Mouse (Mus musculus) heart, postnatal 4 days (tissue): Measurements from ENCODE around the gene Teddm1b. TPM values are rescaled to one million over a fixed set of nuclear protein-coding genes. Genes with fewer than 3 reads are reported as not detected.
A peak's percentile ranks its signal among the peaks of the same experiment; 100 is the strongest.

Source experiments
- DNase-seq: peaks from one replicate; pipeline ENCODE4 v3.0.0; 2021
- microRNA-seq, 2 experiments: library from miRNA; unstranded; fragments of <30 nt; microRNA quantifications; one replicate each; pipeline ENCODE4 v1.2.0; 2021 to 2022
- total RNA-seq, 2 experiments: library from RNA; stranded (reverse); gene quantifications; 2 replicates each; pipeline ENCODE4 v1.2.3; 2021

The Teddm1b gene
- total RNA-seq, 2 experiments from 2014 or later: not detected

DNA sequence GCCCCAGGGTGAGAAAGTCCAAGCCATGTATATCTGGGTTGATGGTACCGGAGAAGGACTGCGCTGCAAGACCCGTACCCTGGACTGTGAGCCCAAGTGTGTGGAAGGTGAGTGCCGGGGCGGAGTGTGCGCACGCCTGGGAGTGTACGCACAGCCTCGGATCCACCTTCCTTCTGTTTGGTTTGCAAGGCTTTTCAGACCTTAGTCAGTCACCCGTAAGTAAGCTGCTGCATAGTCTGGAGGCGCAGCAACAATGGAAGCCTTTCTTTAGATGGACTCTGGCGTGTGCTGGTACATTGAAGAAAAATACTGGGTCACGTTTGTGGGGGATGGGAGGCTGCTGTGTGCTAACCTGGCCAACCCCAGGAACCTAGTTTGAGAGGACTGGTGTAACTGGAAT is 28.9 kb downstream of the Teddm1b start:
- DNase-seq: no peak

DNA sequence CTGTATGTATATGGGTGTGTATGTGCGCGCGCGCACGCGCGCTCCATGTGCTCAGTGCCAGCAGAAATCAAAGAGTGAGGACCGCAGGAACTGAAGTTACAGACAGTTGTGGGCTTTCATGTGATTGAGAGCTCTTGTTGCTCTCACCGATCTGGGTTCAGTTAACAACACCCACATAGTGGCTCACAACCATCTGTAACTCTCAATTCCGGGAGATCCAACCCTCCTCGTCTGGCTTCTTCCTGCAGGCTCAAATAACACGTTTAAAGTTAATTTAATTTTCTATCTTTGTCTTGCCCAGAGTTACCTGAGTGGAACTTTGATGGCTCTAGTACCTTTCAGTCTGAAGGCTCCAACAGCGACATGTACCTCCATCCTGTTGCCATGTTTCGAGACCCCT is 30.1 kb downstream of the Teddm1b start:
- DNase-seq: no peak

DNA sequence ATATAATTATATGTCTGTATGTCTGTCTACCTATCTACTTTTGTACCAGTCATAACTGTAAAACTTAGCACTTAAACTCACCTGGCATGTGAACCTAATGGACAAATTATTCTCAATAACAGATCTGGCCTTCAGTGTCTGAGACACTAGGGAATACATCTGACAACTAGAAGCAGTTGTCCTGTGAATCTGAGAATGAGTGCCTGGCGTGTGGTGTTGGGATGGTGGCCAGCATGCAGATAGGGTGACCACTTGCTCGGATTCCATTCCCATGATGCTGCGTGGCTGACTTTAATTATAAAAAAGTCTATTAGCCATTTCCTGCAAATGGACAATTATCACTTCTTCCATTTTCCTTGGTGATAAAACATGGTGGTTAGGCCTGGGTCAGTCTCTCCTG is 31.7 kb downstream of the Teddm1b start:
- no peak for DNase-seq

DNA sequence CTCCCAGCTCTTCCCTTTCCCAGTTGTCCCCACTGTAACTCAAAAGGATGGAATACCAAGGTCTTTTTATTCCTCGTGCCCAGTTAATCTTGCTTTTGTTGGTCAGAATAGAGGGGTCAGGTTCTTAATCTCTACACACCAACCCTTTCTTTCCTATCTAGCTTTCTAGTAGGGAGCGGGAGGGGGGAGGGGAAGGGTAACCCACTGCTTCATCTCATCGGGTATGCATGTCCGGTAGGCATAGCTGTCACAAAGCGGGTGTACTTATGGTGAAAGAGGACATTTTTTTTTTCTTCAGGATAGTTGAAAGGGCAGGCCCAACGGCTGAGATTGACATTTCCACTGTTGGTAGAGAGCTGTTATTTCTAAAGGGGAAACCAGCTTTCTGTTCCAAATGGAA is 34.1 kb downstream of the Teddm1b start:
- no peak for DNase-seq

DNA sequence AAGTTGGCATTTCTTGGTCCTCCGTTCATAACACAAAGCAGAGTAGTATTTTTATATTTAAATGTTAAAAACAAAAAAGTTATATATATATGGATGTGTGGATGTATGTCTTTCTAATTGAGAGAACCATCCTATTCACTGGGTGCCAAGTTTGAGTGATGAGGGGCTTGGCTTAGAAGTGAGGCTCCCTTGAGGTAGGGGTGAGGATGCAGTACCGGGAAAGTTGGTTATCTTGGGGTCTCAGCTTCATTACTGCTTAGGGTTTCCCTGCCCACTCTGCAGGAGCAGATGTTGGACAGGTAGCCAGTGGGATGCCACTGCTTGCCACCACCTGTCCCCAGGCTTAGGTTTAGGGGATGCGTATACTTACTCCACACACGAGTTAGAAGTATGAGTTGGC is 34.6 kb downstream of the Teddm1b start:
- DNase-seq: no peak

DNA sequence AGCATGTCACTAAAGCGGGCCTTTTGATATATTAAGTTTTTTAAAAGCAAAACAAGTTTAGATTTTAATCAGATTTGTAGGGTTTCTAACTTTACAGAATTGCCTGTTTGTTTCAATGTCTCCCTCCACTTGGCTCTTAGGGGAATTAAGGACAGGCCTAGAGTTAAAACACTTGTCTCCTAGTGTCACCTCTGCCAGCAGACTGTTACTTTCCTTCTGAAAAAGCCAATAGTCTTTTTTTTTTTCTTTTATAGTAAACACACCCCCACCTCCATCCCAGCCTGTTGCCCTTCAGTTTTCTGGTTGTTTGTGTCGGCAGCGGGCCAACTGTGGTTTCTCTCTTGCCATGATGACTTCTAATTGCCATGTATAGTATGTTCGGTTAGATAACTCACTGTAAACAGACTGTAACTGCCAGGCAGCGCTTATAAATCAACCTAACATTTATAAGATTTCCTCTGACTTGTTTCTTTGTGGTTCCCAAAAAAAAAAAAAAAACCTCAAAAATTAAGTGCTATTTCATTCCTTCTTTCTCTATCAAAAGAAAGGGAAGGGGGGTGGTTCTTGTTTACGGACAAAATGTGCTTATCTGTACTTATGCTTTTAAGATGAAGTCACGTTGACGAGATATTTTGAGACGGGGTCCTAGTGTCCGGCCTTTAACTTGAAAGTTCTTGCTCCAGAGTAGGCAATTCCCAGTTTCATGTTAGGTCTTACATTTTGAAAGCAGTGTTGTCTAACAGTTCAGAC is 35.2 kb downstream of the Teddm1b start:
- DNase-seq: no peak

DNA sequence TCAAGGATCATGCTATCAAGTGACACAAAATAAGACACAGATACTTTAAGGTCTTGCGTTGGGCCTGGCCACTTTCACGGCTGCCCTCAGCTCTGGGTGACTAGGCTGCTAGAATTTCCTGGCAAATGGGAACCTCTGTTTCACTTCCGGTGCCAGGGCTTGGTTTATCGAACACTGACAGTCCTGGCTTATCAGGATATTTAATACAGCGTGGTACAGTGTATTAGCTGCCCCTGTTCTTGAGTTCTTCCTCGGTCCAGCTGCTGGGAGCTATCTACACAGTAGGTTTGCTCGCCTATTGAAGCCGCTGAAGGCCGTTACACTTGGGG is 35.8 kb downstream of the Teddm1b start:
- DNase-seq: no peak

DNA sequence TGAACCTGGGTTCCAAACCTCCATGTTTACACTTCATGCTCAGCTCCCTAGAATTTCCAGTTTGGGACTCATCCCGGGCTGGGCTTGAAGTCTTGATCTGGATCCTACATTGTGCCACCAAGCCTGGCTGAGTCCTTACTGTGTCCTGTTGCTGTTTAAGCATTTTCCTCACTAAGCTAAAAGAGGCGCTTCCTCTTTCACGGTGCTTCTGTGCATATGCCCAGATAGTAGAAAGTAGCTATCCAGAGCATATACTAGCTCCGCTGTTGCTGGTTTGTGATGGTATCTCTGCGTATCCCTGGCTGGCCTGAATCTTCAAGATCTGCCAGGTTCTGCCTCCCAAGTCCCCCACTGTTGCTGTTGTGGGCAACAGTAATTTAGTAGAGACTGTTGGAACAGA is 36.3 kb downstream of the Teddm1b start:
- no peak for DNase-seq

DNA sequence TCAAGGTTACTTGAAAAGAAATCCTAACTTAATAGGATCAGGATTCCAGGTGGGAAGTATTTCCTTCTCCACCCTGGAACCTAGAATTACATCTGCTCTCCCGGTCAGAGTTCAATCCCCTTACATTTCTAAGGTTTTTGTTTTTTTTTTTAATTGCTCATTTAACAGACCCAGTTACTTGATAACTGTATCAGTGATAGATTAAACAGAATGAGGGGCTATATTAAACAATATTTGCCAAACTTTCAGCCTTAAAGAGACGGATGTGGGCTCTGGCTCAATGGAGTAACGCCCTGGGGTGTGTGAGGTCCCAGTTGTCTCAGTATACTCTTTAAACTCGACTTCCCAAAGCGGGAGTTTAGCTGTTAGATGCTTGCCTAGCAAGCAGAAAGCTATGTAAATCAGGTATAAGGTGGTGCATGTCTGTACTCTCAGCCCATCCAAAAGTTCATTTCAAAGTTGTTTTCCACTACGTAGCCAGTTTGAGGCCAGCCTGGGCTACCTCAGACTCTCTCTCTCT is 37.2 kb downstream of the Teddm1b start:
- DNase-seq: no peak

DNA sequence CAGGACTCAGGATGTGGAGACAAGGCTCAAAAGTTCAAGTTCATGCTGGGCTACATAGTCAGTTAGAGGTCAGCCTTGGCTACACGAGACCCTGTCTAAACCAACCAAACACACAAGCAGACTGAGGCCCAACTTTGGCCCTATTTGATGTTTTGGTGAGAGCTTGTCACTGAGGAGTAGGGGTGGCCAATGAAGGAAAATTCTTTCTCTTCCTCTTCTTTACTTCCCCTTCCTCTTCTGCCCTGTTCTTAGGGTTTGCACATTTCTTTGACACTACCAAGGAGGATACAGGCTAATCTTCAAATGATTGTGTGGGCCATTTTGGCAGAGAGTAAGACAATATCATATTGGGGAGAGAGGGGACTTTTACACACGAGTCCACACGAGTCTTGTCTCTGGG is 39.7 kb downstream of the Teddm1b start:
- no peak for DNase-seq

DNA sequence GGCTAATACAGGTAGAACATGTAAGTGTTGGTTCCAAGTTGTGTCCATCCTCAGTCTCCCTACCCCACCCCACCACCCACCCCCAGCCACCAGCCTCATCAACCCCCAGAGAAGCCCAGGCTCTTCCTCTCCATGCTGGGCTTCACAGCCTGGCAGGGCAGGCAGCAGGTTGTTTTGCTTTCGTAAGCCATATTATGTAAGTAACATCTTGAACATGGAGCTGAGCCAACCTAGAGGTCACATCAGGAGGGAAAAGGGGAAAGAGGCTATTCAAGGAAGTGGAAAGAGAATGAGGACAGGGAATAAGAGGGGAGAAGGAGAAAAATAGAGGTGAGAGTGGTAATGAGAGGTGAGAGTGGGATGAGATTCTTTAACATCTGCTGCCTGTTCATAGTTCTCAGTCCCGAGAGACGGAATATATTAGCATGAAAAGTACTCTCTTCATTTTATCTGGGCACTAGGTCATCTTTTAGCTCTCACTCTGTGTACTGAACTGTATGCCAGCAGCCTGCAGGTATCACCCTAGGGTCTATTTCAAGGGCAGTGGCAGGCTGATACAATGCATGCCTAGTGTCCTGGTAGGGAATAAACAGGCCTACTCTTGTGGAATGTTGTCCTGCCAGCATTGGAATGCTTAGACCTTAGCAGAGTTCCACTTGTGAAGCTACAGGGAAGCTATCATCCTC is 44.5 kb downstream of the Teddm1b start:
- peak; percentile 16 for DNase-seq

DNA sequence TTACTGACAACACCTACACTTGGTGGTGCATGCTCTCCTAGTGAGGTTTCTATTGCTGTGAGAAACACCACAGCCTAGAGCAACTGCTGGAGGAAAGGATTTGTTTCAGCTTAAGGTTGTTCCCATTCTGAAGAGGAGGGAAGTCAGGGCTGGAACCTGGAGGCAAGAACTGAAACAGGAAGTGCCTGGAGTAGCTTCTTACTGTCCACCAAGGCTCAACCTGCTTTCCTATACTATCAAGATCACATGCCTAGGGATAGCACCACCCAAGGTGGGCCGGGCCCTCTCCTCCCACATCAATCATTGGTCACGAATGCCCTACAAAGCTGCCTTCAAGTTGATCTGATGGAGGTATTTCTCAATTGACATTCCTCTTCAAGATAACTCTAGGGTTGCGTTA is 47.5 kb downstream of the Teddm1b start:
- DNase-seq: no peak

DNA sequence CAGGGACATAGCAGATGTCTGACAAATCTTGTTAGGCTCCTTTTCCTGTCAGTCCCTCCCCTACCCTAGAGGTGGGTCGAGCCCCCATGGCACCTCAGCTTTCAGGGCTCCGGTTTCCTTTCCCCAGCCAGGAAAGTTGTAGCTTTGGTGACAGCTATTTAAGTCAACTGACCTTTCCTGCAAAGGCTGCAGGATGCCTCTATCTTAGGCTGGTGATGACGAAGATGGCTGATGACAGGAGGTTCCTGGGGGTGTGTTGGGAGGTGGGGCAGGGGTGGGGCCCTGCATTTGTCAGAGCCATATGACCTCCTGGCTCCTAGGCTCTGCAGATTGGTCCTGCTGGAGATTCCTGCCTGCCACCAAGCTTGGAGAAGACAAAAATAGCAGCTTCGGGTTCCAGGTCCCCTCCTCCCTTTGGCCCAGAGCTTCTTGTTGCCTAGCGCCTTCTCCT is 48.5 kb downstream of the Teddm1b start:
- DNase-seq: peak; percentile 73

DNA sequence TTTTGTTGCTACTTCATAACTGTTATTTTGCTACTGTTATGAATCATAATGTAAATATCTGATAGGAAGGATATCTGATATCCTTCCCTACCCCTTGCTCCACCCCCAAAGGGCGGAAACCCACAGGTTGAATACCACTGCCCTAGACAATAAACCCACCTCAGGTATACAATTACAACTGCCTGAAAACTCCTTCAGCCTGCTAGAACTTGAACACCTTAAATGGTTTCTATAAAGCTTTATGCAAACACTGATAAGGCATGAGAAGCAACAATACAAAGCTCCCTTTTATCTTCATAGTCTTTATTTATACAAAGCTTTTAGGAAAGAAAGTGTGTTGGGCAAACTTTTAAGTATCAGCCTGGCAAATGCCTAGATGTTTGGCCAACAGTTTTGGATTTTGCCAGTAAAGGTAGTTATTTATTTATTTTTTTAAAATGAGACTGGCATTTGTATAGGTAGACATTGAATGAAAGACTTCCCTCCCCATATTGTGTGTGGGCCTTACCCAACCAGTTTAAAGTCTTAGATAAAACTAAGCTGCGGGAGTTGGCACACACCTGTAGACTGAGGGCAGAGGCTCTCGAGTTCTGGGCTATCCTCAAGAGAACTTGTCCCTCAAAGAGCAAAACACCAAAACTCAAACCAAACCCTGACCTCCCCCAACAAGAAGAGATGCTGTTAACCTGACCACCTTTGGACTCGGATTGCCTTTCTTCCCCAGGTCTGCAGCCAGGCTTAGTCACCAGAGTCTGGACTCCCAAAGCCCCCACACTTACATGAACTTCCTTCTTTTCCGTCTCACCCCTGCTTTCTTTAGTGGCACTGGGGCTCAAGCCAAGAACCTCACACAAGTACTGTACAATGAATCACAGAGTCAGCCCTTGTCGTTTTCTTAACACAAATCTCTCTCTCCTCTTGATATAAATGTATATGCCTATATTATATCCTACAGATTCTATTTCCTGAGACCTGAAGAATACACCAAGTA is 50.5 kb downstream of the Teddm1b start:
- no peak for DNase-seq

Small RNA genes lying within 50 kb of the gene (microRNA-seq; reads per million reads assigned to microRNA genes)
- 18.0 to 23.3 reads per million in 2 experiments for gene Mir8114

Other genes with a start within 250 kb of the Teddm1b start
- gene Rgs8, start 221.3 kb upstream of the Teddm1b start, total RNA-seq: under 1 TPM in 1 of 2 experiments, not detected in 1; 0.09 TPM
- 1 to 10 TPM; 3.1 to 4.6 TPM for gene Rgs16, start 134.0 kb upstream of the Teddm1b start, total RNA-seq
- 10 to 100 TPM; 20.5 to 21.1 TPM for gene Rnasel, start 124.9 kb upstream of the Teddm1b start, total RNA-seq
- not detected for gene Rgsl1, start 30.2 kb upstream of the Teddm1b start, total RNA-seq
- gene Teddm1a, start 17.4 kb downstream of the Teddm1b start, total RNA-seq: not detected
- gene Glul, start 25.6 kb downstream of the Teddm1b start, total RNA-seq: 100 to 1,000 TPM; 126 to 138 TPM
- gene Teddm2, start 25.9 kb downstream of the Teddm1b start, total RNA-seq: under 1 TPM; 0.16 to 0.26 TPM